Mouse (Mus musculus) urinary bladder, postnatal 4 days (tissue): ENCODE data around the gene Cmya5.
A peak's percentile ranks its signal among the peaks of the same experiment; 100 is the strongest.
"Not testable (repeated sequence)": the region's sequence is repeated elsewhere in the genome, so short reads cannot be mapped to it uniquely, and the experiment has no call there.

Experiments used
- DNase-seq, 2 experiments: peaks; one replicate each; pipeline ENCODE4 v3.0.0; 2021 to 2022; ENCODE audit warnings: low spot score in 2 of 2

Cmya5 gene

DNA sequence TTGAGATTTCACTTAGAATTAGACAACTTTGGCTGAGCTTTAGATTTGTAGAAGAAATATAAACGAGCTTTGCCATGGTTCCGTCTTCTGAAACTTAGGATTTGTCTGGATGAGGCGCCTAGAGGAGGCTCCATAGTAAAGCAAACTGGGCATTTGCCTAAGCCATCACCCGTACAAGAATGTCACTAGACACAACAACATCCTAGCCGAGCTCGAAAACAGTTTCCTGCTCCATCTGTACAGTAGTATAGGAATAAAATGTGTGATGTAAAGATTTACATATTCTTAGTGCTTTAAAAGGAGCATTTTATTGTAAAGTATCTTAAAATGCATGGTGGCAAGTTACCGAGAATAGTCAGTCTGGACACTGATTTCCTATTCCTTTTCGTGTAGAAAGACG, 22.2 kb downstream of the Cmya5 start:
- no peak for DNase-seq

GRCm38 (mm10) chr13:93117241-93117640, 27.3 kb downstream of the Cmya5 start:
- no peak for DNase-seq

DNA sequence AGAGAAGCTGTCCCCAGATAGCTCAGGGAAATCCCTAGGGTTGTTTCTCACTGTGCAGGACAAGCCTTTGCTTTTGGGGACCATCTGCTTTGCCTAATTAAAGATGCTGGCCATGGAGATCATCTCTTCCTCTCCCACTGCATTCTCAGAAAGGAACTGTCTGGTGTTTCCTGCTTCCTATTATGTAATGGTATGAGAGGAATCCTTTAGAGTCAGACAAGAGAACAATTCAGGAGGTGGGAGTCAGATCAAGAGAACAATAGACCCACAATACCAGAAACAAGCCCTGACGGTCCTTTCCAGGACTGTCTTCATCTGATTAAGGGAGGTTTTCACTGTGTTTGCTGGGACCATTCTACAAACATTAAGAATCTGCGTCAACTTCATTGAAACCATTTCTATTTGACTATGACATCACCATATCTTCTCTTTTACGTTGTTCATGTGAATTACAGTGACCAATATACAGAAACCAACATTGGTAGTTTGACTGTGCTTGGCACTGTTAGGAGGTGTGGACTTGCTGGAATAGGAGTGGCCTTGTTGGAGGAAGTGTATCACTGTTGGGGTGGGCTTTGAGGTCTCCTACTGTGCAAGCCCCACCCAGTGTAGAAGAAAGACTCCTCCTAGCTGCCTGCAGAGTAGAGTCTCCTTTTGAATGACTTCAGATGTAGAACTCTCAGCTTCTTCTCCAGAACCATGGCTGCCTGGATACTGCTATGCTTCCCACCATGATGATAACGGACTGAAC, 42.0 kb downstream of the Cmya5 start:
- no peak for DNase-seq

- no peak for DNase-seq
These were observed 45.9 kb downstream of the Cmya5 start for GRCm38 (mm10) chr13:93098596-93098995.

DNA sequence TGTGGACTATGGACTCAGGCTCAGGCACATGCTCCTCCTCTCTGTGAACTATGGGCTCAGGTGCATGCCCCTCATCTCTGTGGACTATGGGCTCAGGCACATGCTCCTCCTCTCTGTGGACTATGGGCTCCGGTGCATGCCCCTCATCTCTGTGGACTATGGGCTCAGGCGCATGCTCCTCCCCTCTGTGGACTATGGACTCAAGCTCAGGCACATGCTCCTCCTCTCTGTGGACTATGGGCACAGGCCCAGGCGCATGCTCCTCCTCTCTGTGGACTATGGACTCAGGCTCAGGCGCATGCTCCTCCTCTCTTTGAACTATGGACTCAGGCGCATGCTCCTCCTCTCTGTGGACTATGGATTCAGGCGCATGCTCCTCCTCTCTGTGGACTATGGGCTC, 47.9 kb downstream of the Cmya5 start:
- DNase-seq: no peak

DNA sequence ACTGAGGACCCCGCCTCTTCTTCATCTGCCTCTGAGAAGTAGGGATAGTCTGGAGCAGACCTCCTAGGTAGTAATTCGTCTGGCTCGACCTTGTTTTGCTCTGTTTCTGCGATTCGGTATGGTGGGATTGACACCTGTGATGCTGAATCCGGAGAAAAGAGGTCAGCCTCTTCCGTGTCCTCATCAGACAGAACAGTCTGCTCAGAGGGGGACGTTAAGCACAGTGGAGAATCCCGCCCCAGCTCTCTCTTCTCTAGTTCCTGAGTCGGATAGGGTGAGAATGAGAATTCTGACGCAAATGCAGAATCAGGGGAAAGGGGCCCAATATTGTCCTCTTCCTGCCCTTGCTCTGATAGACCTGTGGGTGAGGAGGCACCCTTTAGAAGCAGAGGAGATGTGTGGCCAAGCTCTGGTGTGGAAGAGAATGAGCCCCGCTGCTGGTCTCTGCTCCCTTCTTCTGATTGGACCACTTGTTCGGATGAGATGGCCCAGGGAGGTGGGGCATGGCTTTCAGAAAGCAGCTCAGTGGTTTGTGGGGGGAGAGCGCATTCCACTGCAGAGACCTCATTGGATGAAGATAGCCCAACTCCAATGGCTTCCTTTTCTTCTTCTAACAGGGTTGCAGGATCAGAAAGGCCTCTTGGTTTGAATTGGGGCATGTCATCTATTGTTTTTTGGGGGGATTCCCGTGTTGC, 49.3 kb downstream of the Cmya5 start:
- DNase-seq: no peak

DNA sequence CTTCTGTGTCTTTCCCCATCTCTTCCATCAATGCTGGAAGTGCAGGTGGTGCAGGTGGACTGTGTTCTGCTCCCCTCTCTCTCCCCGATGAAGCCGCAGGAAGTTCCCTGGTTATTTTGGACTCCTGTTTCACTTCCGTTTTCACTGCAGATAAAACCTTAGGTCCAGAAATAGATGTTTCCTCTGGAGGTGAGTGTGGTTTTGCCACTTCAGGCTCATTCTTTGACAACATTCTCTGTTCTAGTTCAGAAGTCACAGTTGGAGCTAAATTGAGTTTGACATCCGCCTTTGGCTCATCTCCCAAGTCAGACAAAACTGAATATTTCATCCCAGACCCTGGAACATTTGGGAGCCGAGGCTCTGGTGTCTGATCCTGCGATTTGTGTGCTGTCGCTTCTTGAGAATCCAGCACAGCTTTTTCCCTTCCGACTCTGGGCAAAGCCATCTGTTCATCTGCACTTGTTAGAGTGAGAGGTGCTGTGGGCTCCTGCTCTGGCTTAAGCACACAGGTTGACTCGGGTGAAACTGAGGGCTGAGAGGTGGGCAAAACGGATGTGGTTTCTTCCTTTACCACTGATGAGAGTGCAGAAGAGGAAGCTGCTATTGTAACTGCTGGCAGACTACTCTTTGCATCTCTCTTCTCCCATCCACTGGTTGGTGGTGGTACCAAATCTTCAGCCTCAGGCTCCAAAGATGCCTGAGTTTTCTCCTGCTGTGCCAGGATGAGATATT, 50.2 kb downstream of the Cmya5 start:
- DNase-seq: no peak

DNA sequence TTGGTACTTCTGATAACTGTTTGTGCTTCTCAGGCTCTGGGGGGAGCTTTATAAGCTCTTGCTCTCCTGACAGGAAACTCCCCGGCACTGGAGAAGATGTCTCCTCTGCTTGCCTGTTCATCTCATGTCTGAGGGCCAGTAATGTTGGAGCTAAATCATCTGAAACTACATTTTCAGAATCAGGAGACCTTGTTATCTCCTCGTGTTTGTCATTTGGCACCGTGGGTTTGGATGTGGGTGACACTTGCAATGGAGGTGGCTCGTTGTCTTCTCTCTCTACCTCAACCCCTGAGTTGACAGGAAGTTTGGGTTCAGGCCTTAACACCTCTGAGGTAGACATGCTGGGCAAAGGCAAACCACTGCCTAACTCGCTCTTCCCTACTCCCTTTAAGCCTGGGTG, 50.8 kb downstream of the Cmya5 start:
- DNase-seq: no peak

GRCm38 (mm10) chr13:93092916-93093429, 51.6 kb downstream of the Cmya5 start:
- DNase-seq: no peak

GRCm38 (mm10) chr13:93091866-93092455, 52.6 kb downstream of the Cmya5 start:
- DNase-seq: no peak

DNA sequence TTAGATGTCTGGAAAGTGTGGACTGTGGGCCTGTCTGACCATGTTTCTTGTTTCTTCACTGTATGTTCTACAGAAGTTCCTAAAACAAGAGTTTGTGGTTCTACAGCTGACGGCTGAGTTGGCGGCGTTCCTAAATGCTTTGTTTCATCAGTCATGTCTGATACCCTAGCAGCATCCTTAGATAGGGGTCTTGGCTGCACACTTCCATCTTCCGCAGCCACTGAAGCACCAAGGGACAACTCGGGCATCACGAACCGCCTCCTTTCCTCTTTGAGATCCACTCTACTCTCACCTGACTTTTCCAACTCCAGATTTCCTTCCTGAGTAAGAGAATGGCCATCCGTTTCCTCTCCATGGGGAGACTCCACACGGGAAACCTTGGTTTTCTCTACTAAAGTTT, 53.3 kb downstream of the Cmya5 start:
- DNase-seq: no peak

GRCm38 (mm10) chr13:93089481-93089880, 55.0 kb downstream of the Cmya5 start:
- no peak for DNase-seq

GRCm38 (mm10) chr13:93085711-93086110, 58.8 kb downstream of the Cmya5 start:
- DNase-seq: no peak

DNA sequence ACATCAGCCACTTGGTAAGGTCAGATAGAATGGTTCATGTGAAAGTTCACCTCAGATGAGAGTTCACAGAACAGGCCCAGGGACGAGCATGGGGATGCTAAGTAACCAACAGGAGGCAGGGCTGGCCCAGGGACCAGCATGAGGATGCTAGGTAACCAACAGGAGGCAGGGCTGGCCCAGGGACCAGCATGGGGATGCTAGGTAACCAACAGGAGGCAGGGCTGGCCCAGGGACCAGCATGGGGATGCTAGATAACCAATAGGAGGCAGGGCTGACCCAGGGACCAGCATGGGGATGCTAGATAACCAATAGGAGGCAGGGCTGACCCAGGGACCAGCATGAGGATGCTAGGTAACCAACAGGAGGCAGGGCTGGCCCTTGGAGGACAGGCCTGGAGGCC, 62.2 kb downstream of the Cmya5 start:
- not testable (repeated sequence) for DNase-seq

- DNase-seq: no peak
These were observed 63.7 kb downstream of the Cmya5 start for GRCm38 (mm10) chr13:93080859-93081258.

GRCm38 (mm10) chr13:93074147-93074641, 70.3 kb downstream of the Cmya5 start:
- peak in 1 of 2 experiments; percentile 15 for DNase-seq

GRCm38 (mm10) chr13:93073595-93073994, 70.9 kb downstream of the Cmya5 start:
- peak in 1 of 2 experiments; percentile 14 for DNase-seq

GRCm38 (mm10) chr13:93072871-93073411, 71.6 kb downstream of the Cmya5 start:
- DNase-seq: peak in 1 of 2 experiments; percentile 12

DNA sequence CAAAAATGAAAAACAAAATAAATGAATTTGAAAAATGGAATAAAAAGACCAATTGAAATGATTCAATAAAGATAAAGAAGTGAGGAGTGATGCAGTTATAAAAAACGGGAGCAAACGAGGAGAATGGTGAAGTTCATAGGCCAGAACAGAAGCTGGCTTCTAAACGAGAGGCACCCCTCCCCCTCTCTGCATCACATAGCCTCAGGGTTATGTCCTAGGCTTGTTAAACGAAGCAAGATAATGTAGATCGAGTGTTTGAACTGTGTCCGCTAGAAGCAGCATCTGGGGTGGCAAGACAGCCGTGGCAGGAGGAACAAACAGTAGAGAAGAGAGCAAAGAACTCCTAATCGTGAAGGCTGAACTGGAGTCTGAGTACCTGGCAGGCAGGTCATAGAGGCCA, 74.1 kb downstream of the Cmya5 start:
- peak in 1 of 2 experiments; percentile 7 for DNase-seq

- DNase-seq: peak in 1 of 2 experiments; percentile 15
These were observed 75.0 kb downstream of the Cmya5 start for GRCm38 (mm10) chr13:93069481-93069880.

GRCm38 (mm10) chr13:93068353-93068752, 76.2 kb downstream of the Cmya5 start:
- peak in 1 of 2 experiments; percentile 7 for DNase-seq
